Mouse (Mus musculus) lung, postnatal 0 days (tissue): ENCODE results near the gene Zfp180. TPM values are rescaled to one million over a fixed set of nuclear protein-coding genes. Genes with fewer than 3 reads are reported as not detected.
A peak's percentile ranks its signal among the peaks of the same experiment; 100 is the strongest.

Experiments
- ATAC-seq: fragments of 200-750 bp; cut with Nextera tagmentation; 2 replicates; pipeline ENCODE4 v1.8.0; 2017; ENCODE audit warnings: moderate library complexity
- DNase-seq: peaks from one replicate; pipeline ENCODE4 v3.0.0-alpha.2; 2016; ENCODE audit warnings: low spot score
- H3K27ac ChIP-seq: fragments of 300-500 bp; sonication (generic); 2 replicates; pipeline ENCODE4 v1.5.1; 2014; ENCODE audit warnings: antibody characterized with exemption, mild to moderate bottlenecking, low read length, mixed read lengths
- H3K27me3 ChIP-seq: fragments of 300-500 bp; sonication (generic); replicated peaks from 2 replicates; pipeline ENCODE4 v1.6.1; 2014; ENCODE audit warnings: low read length, mixed read lengths; ENCODE audit not compliant: insufficient read depth
- H3K36me3 ChIP-seq: fragments of 300-500 bp; sonication (generic); 2 replicates; pipeline ENCODE4 v1.6.1; 2014; ENCODE audit warnings: low read length, mixed read lengths; ENCODE audit not compliant: insufficient read depth
- H3K4me1 ChIP-seq: fragments of 300-500 bp; sonication (generic); 2 replicates; pipeline ENCODE4 v1.6.1; 2014; ENCODE audit warnings: antibody characterized with exemption, low read depth, low read length, mixed read lengths; ENCODE audit not compliant: insufficient read depth
- H3K4me2 ChIP-seq: fragments of 300-500 bp; sonication (generic); replicated peaks from 2 replicates; pipeline ENCODE4 v1.6.1; 2014; ENCODE audit warnings: low read depth, mild to moderate bottlenecking, low read length, moderate library complexity, mixed read lengths
- H3K4me3 ChIP-seq: fragments of 300-500 bp; sonication (generic); 2 replicates; pipeline ENCODE4 v1.5.1; 2014; ENCODE audit warnings: low read depth, low read length
- H3K9ac ChIP-seq: fragments of 300-500 bp; sonication (generic); replicated peaks from 2 replicates; pipeline ENCODE4 v1.6.1; 2014; ENCODE audit warnings: low read depth, mild to moderate bottlenecking
- H3K9me3 ChIP-seq: fragments of 300-500 bp; sonication (generic); 2 replicates; pipeline ENCODE4 v1.6.1; 2016; ENCODE audit warnings: low read length, mixed read lengths
- CTCF ChIP-seq: IDR thresholded peaks from 2 replicates; pipeline ENCODE4 v1.5.1; 2016; ENCODE audit warnings: antibody characterized with exemption, mild to moderate bottlenecking
- EP300 ChIP-seq: IDR thresholded peaks from 2 replicates; pipeline ENCODE4 v1.6.1; 2016; ENCODE audit warnings: antibody characterized with exemption, mild to moderate bottlenecking, control low read depth
- WGBS: fragments of 180-500 bp; shearing (Covaris S2); extraction: QIAGEN DNeasy Blood & Tissue Kit; methylation state at CpG from one replicate; pipeline ENCODE4 v1.1.7; 2014; 5-methylcytosine and 5-hydroxymethylcytosine counted together
- polyA plus RNA-seq: library from polyadenylated mRNA; unstranded; fragments of >200 nt; fragmentation: Nextera tagmentation; extraction: Ambion mirVana; gene quantifications from 2 replicates; pipeline ENCODE4 v1.2.1, GENCODE M21; 2015

The Zfp180 gene
- polyA plus RNA-seq, 1 experiment from 2014 or later, result 10.4 TPM

DNA sequence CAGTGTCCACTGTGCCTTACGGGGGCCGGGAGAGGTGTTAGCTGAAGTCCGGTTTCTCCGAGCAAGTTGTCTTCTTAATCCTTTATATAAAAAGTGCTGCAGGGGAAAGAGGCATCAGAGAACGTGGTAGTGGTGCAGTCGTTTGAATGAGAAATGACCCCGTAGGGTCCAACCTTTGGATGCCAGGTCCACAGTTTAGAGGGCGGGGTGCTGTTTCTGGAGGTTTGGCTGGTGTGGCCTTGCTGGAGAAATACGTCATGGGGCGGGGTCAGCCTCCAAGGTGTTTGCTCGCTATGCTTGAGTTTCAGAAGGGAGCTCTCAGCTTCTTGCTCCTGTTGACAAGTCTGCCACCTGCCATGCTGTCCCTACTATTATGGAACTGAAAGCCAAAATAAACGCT lies 31.3 kb downstream of the Zfp180 start:
- TF ChIP-seq EP300 (no peak), CTCF (no peak)
- Histone ChIP-seq H3K9me3 (peaks cover 8% of the 10 kb centered on the region), H3K36me3 (peaks cover 3% of the 10 kb centered on the region; the same call in 1 of the 2 replicates), H3K4me3 (peak overlapping the region; percentile 61), H3K27me3 (no peaks in the 10 kb centered on the region), H3K4me1 (no peaks in the 10 kb centered on the region), H3K27ac (peak overlapping the region; percentile 88), H3K4me2 (peak overlapping the region; percentile 83), H3K9ac (peak overlapping the region; percentile 68)
- WGBS, result 8% methylated on average over 12 of the region's 12 CpGs
- peak; percentile 65 for ATAC-seq
- DNase-seq, result peak; percentile 89

DNA sequence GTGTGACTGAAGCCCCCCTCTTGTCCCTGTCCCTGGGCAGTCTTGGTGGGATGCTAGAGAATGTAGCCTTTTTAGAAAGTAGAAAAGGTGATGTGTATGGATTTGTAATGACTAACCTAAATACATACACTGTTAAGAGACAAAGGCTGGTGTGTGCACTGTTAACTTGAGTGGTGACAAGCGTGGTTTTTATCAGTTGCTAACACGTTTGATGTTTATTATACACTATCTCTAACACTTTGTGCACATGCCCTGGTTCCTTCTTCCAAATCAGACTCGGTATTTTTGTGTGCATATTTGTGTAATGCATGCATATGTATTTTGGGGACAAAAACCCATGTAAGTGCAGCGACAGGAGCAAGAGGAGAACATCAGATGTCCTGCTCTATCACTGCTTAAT lies 34.9 kb downstream of the Zfp180 start:
- H3K4me2 ChIP-seq, result no peak overlapping the region
- WGBS, result 59% methylated on average over 4 of the region's 4 CpGs
- no peaks in the 10 kb centered on the region for H3K27me3 ChIP-seq

DNA sequence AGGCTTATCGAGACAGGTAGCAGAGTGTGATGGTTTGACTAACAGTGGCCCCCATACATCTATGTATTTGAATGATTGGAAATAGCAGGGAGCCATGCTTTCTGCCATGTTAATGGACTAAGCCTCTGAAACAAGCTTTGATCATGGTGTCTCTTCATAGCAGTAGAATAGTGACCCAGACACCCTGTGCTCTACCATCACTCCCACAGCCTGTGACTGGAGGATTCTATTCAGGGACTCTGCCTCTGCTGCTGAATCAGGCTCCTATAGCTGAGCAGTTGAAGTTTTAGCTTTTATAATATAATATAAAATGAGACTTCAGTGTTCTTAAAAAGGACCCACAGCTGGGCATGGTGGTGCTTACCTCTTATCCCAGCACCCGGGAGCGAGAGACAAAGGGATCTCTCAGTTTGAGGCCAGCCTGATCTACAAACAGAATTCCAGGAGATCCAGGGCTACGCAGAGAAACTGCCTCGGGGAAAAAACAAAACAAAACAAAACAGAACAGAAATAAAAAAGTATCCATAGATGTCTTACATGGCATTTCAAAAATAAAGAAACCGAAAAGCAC lies 51.8 kb downstream of the Zfp180 start:
- no peaks in the 10 kb centered on the region for H3K9me3 ChIP-seq
- H3K36me3 ChIP-seq, result no peaks in the 10 kb centered on the region
- no peak overlapping the region for H3K27ac ChIP-seq
- H3K27me3 ChIP-seq, result no peaks in the 10 kb centered on the region
- H3K4me3 ChIP-seq, result peak overlapping the region; percentile 69
- 0 out of 2 replicates have a peak, but pooled peaks cover 6% of the 10 kb centered on the region for H3K4me1 ChIP-seq
- TF ChIP-seq EP300 (no peak), CTCF (no peak)
- WGBS, result 16% methylated on average over 6 of the region's 6 CpGs
- H3K9ac ChIP-seq, result peak overlapping the region; percentile 62; the same call in 1 of the 2 replicates
- H3K4me2 ChIP-seq, result peak overlapping the region; percentile 66
- peak; percentile 15; the same call in 1 of the 2 replicates for ATAC-seq
- no peak for DNase-seq

More for the DNA sequence above, 34.9 kb downstream of the Zfp180 start:
- Histone ChIP-seq H3K9me3 (no peaks in the 10 kb centered on the region), H3K9ac (no peak overlapping the region), H3K36me3 (no peaks in the 10 kb centered on the region), H3K4me1 (no peaks in the 10 kb centered on the region), H3K27ac (no peak overlapping the region), H3K4me3 (no peak overlapping the region)
- no peak for TF ChIP-seq EP300
- TF ChIP-seq CTCF, result no peak
- no peak for DNase-seq
- no peak for ATAC-seq

- Histone ChIP-seq H3K27ac (no peak within 1 kb of the TSS), H3K4me2 (peak within 1 kb of the TSS; percentile 66), H3K36me3 (no peaks in the 10 kb centered on the region), H3K4me3 (peak within 1 kb of the TSS; percentile 69), H3K4me1 (0 out of 2 replicates have a peak, but pooled peaks cover 6% of the 10 kb centered on the region), H3K9me3 (no peaks in the 10 kb centered on the region), H3K27me3 (no peaks in the 10 kb centered on the region), H3K9ac (peak within 1 kb of the TSS; percentile 62)
- ATAC-seq (peak; percentile 99), DNase-seq (peak; percentile 93)
- WGBS, result 3% methylated on average over 32 of the region's 32 CpGs
- TF ChIP-seq CTCF, result no peak
- no peak for TF ChIP-seq EP300
These were observed 52.5 kb downstream of the Zfp180 start, which contains the start of gene Zfp235 for GRCm38 (mm10) chr7:24133996-24134828. TSS of gene Zfp235 (plus strand) at chr7:24134169.

DNA sequence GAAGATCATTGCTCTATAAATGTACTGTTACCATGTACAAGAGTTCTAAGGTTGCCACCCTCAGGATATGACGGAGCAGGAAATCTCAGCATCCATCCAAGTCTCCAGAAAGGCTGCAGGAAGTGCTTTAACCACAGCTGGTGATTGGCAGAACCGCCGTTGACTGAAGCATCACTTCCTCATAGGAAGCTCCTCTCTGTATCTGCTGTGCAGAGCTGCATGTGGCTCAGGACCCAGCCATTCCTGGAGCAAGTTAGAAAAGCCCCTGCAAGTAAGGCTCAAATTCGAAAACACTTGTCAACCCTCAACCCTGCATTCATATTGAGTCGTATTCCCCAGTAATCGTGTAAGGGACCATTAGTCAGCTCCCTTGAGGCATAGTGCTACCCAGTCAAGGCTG lies 60.8 kb downstream of the Zfp180 start:
- Histone ChIP-seq H3K4me2 (no peak overlapping the region), H3K27me3 (no peaks in the 10 kb centered on the region), H3K4me1 (no peaks in the 10 kb centered on the region), H3K4me3 (no peak overlapping the region), H3K27ac (no peak overlapping the region), H3K9ac (no peak overlapping the region), H3K9me3 (no peaks in the 10 kb centered on the region), H3K36me3 (peaks cover 12% of the 10 kb centered on the region; the same call in 1 of the 2 replicates)
- ATAC-seq, result no peak
- 91% methylated on average over 6 of the region's 6 CpGs for WGBS
- DNase-seq, result no peak
- no peak for TF ChIP-seq CTCF
- TF ChIP-seq EP300, result no peak

- no peak overlapping the region for H3K9ac ChIP-seq
These were observed 71.5 kb downstream of the Zfp180 start for GRCm38 (mm10) chr7:24153272-24153671.

More at GRCm38 (mm10) chr7:24153272-24153671, 71.5 kb downstream of the Zfp180 start:
- Histone ChIP-seq H3K9me3 (no peaks in the 10 kb centered on the region), H3K4me2 (no peak overlapping the region), H3K4me1 (no peaks in the 10 kb centered on the region), H3K27ac (no peak overlapping the region), H3K27me3 (no peaks in the 10 kb centered on the region), H3K36me3 (no peaks in the 10 kb centered on the region), H3K4me3 (no peak overlapping the region)
- ATAC-seq (no peak), DNase-seq (no peak)
- no peak for TF ChIP-seq EP300
- TF ChIP-seq CTCF, result peak; percentile 53
- 6% methylated on average over 1 of the region's 1 CpGs for WGBS

Other genes starting within 250 kb of the Zfp180 start
- not detected in 2 replicates for gene Vmn1r176, start 244.6 kb upstream of the Zfp180 start, polyA plus RNA-seq
- gene Vmn1r177, start 215.5 kb upstream of the Zfp180 start, polyA plus RNA-seq, result not detected in 2 replicates
- not detected in 2 replicates for gene Vmn1r178, start 189.9 kb upstream of the Zfp180 start, polyA plus RNA-seq
- not detected in 2 replicates for gene Vmn1r179, start 154.9 kb upstream of the Zfp180 start, polyA plus RNA-seq
- gene Vmn1r180, start 131.3 kb upstream of the Zfp180 start, polyA plus RNA-seq, result not detected in 2 replicates
- not detected in 2 replicates for gene Vmn1r181, start 107.3 kb upstream of the Zfp180 start, polyA plus RNA-seq
- gene V1rd19, start 80.2 kb upstream of the Zfp180 start, polyA plus RNA-seq, result not detected in 2 replicates
- gene Vmn1r183, start 28.7 kb upstream of the Zfp180 start, polyA plus RNA-seq, result not detected in 2 replicates
- gene Zfp112, start 30.4 kb downstream of the Zfp180 start, polyA plus RNA-seq, result 3.3 and 4.3 TPM in 2 replicates
- 10.2 and 11.5 TPM in 2 replicates for gene Zfp235, start 52.2 kb downstream of the Zfp180 start, polyA plus RNA-seq
- gene Zfp114, start 93.1 kb downstream of the Zfp180 start, polyA plus RNA-seq, result 0.90 and 1.1 TPM in 2 replicates
- 3.7 and 4.4 TPM in 2 replicates for gene Zfp111, start 129.5 kb downstream of the Zfp180 start, polyA plus RNA-seq
- 1.2 and 1.7 TPM in 2 replicates for gene Zfp109, start 155.6 kb downstream of the Zfp180 start, polyA plus RNA-seq
- gene Zfp108, start 172.9 kb downstream of the Zfp180 start, polyA plus RNA-seq, result 2.2 and 2.4 TPM in 2 replicates
- gene Zfp93, start 188.5 kb downstream of the Zfp180 start, polyA plus RNA-seq, result 4.4 and 5.3 TPM in 2 replicates
- 15.7 and 16.7 TPM in 2 replicates for gene Zfp61, start 219.3 kb downstream of the Zfp180 start, polyA plus RNA-seq
- 5.2 and 5.7 TPM in 2 replicates for gene Zfp94, start 234.7 kb downstream of the Zfp180 start, polyA plus RNA-seq